Mouse (Mus musculus): ENCODE data around the gene Tspoap1.

GRCm38 (mm10) chr11:87780130-87780529 is 19.8 kb downstream of the Tspoap1 start:
- TF ChIP-seq POLR2A (IDR thresholded peaks at IDR 0.05; ENCODE audit: borderline replicate concordance, control insufficient read depth, low read depth, low read length) (no peak), CTCF (IDR thresholded peaks at IDR 0.05; ENCODE audit: control insufficient read depth, insufficient read depth, low read length) (no peak)

Measured in bone marrow, adult 2 months (tissue).